Mouse (Mus musculus) hindbrain, embryonic 12.5 days (tissue): ENCODE results near the gene Rps7. TPM values are rescaled to one million over a fixed set of nuclear protein-coding genes. Genes with fewer than 3 reads are reported as not detected.

ENCODE experiments used
- ATAC-seq: fragments of 200-750 bp; cut with Nextera tagmentation; 2 replicates; pipeline ENCODE4 v1.8.0; 2017; ENCODE audit warnings: moderate TSS enrichment; ENCODE audit not compliant: low FRiP score
- H3K27ac ChIP-seq: fragments of 300-500 bp; sonication (generic); 2 replicates; pipeline ENCODE4 v1.5.1; 2016; ENCODE audit warnings: mild to moderate bottlenecking
- H3K27me3 ChIP-seq: fragments of 300-500 bp; sonication (generic); 2 replicates; pipeline ENCODE4 v1.6.1; 2016; ENCODE audit warnings: mild to moderate bottlenecking
- H3K36me3 ChIP-seq: fragments of 300-500 bp; sonication (generic); 2 replicates; pipeline ENCODE4 v1.6.1; 2016; ENCODE audit warnings: mild to moderate bottlenecking
- H3K4me1 ChIP-seq: fragments of 300-500 bp; sonication (generic); 2 replicates; pipeline ENCODE4 v1.6.1; 2016
- H3K4me2 ChIP-seq: fragments of 300-500 bp; sonication (generic); replicated peaks from 2 replicates; pipeline ENCODE4 v1.6.1; 2016; ENCODE audit warnings: mild to moderate bottlenecking
- H3K4me3 ChIP-seq: fragments of 300-500 bp; sonication (generic); 2 replicates; pipeline ENCODE4 v1.5.1; 2016; ENCODE audit warnings: mild to moderate bottlenecking
- H3K9ac ChIP-seq: fragments of 300-500 bp; sonication (generic); 2 replicates; pipeline ENCODE4 v1.6.1; 2016; ENCODE audit warnings: mild to moderate bottlenecking, moderate library complexity
- H3K9me3 ChIP-seq: fragments of 300-500 bp; sonication (generic); replicated peaks from 2 replicates; pipeline ENCODE4 v1.6.1; 2016; ENCODE audit warnings: mild to moderate bottlenecking
- WGBS: fragments of 180-500 bp; shearing (Covaris S2); methylation state at CpG from one replicate; pipeline ENCODE4 v1.1.7; 2016; 5-methylcytosine and 5-hydroxymethylcytosine counted together
- polyA plus RNA-seq: library from polyadenylated mRNA; unstranded; fragments of >200 nt; fragmentation: Nextera tagmentation; extraction: Ambion mirVana; gene quantifications from 2 replicates; pipeline ENCODE4 v1.2.1, GENCODE M21; 2016

The Rps7 gene
- polyA plus RNA-seq, 1 experiment from 2014 or later, result 629 TPM

GRCm38 (mm10) chr12:28607546-28608305 lies 28.0 kb downstream of the Rps7 start:
- peak overlapping the region; percentile 38; the same call in 1 of the 2 replicates for H3K9ac ChIP-seq
- H3K27me3 ChIP-seq, result no peaks in the 10 kb centered on the region
- peak; percentile 83 for ATAC-seq
- H3K36me3 ChIP-seq, result no peaks in the 10 kb centered on the region
- H3K27ac ChIP-seq, result peak overlapping the region; percentile 75
- peaks cover 15% of the 10 kb centered on the region for H3K4me1 ChIP-seq
- 42% methylated on average over 17 of the region's 17 CpGs for WGBS
- no peaks in the 10 kb centered on the region for H3K9me3 ChIP-seq
- H3K4me2 ChIP-seq, result peak overlapping the region; percentile 32
- H3K4me3 ChIP-seq, result no peak overlapping the region

DNA sequence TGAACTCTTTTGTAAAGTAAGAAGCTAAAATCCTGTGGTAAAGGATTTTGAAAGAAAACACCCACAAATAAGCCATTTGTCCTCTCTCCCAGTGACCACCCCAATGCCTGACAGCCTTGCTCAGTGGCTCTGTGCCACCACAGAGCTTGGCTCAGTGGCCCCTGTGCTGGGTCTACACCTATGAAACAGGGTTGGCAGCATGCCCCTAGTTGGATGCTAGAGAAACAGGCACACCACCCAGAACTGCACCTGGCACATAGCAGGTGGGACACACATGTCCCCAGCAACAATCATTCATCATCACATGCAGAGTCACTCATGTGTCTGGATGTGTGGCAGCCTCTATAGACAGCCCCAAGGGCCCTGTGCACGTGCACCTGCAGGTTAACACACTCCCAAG lies 32.3 kb downstream of the Rps7 start:
- no peaks in the 10 kb centered on the region for H3K36me3 ChIP-seq
- H3K27me3 ChIP-seq, result no peaks in the 10 kb centered on the region
- H3K9me3 ChIP-seq, result no peaks in the 10 kb centered on the region
- no peak overlapping the region for H3K4me3 ChIP-seq
- peaks cover 23% of the 10 kb centered on the region for H3K4me1 ChIP-seq
- H3K27ac ChIP-seq, result no peak overlapping the region
- whole genome bisulfite sequencing, result 70% methylated on average over 1 of the region's 1 CpGs
- H3K4me2 ChIP-seq, result no peak overlapping the region
- H3K9ac ChIP-seq, result no peak overlapping the region
- no peak for ATAC-seq

DNA sequence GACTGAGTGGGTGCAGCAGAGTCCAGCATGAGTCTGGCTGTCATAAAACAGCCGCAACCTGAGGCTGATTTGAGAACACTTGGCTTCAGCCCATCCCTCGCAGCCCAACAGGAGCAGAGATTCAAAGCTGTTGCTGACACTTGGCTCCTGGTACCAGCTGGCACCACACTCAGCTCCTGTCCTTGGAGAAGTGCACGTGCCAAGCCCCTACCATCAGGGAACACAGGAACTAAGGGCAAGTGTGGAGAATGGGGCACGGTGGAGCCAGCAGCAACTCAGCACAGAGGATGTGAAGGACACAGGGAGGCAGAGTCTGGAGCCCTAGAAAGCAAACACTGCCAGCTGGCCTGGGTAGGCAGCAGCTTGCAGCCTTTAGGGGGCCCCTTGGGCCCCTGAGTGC lies 33.5 kb downstream of the Rps7 start:
- H3K36me3 ChIP-seq, result no peaks in the 10 kb centered on the region
- H3K27ac ChIP-seq, result no peak overlapping the region
- no peaks in the 10 kb centered on the region for H3K27me3 ChIP-seq
- H3K4me3 ChIP-seq, result no peak overlapping the region
- H3K4me2 ChIP-seq, result no peak overlapping the region
- H3K9me3 ChIP-seq, result no peaks in the 10 kb centered on the region
- WGBS, result 23% methylated on average over 4 of the region's 4 CpGs
- no peak for ATAC-seq
- no peak overlapping the region for H3K9ac ChIP-seq
- H3K4me1 ChIP-seq, result peaks cover 12% of the 10 kb centered on the region

DNA sequence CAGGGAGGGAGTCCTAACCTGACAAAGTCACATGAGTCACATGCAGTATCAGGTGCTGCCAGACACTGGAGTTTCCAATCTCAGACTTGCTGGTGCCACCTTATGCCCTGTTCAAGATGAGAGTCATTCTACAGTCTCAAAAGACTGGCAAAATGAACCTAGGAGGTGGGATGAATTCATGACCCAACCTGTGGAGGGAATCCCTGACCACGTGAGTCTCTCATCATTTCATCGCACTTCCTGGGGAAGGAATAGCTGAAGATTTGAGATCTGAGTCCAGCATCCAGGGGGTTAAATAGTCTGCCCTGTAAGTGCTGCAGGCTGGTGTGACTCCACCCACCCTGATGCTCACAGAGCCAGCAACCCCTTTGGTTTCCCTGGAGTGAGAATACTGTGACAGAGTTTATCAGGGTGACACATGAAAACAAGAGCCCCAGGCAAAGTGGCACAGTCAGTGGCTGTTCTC lies 37.2 kb downstream of the Rps7 start:
- no peak for ATAC-seq

GRCm38 (mm10) chr12:28598110-28598509 lies 37.6 kb downstream of the Rps7 start:
- H3K36me3 ChIP-seq, result no peaks in the 10 kb centered on the region
- no peak overlapping the region for H3K9ac ChIP-seq
- no peak for ATAC-seq
- H3K4me3 ChIP-seq, result no peak overlapping the region
- H3K27me3 ChIP-seq, result no peaks in the 10 kb centered on the region
- H3K4me2 ChIP-seq, result no peak overlapping the region
- no peaks in the 10 kb centered on the region for H3K9me3 ChIP-seq
- peaks cover 9% of the 10 kb centered on the region for H3K4me1 ChIP-seq
- WGBS, result 73% methylated on average over 3 of the region's 3 CpGs
- H3K27ac ChIP-seq, result no peak overlapping the region

More for the DNA sequence above, 37.2 kb downstream of the Rps7 start:
- Histone ChIP-seq H3K9me3 (no peaks in the 10 kb centered on the region), H3K4me1 (peaks cover 9% of the 10 kb centered on the region), H3K4me3 (no peak overlapping the region), H3K9ac (no peak overlapping the region), H3K27ac (no peak overlapping the region), H3K4me2 (no peak overlapping the region), H3K36me3 (no peaks in the 10 kb centered on the region), H3K27me3 (no peaks in the 10 kb centered on the region)
- 65% methylated on average over 2 of the region's 2 CpGs for WGBS

GRCm38 (mm10) chr12:28597699-28598098 lies 38.1 kb downstream of the Rps7 start:
- Histone ChIP-seq H3K36me3 (no peaks in the 10 kb centered on the region), H3K27ac (no peak overlapping the region), H3K4me2 (no peak overlapping the region), H3K9me3 (no peaks in the 10 kb centered on the region), H3K4me3 (no peak overlapping the region), H3K27me3 (no peaks in the 10 kb centered on the region), H3K9ac (no peak overlapping the region), H3K4me1 (peaks cover 12% of the 10 kb centered on the region)
- WGBS, result 85% methylated on average over 9 of the region's 9 CpGs
- ATAC-seq, result no peak

GRCm38 (mm10) chr12:28596851-28597250 lies 38.9 kb downstream of the Rps7 start:
- Histone ChIP-seq H3K36me3 (no peaks in the 10 kb centered on the region), H3K27me3 (no peaks in the 10 kb centered on the region), H3K9ac (no peak overlapping the region), H3K4me1 (peaks cover 8% of the 10 kb centered on the region), H3K27ac (no peak overlapping the region), H3K9me3 (no peaks in the 10 kb centered on the region), H3K4me2 (no peak overlapping the region), H3K4me3 (no peak overlapping the region)
- ATAC-seq, result no peak

GRCm38 (mm10) chr12:28590428-28590827 lies 45.3 kb downstream of the Rps7 start:
- Histone ChIP-seq H3K9ac (no peak overlapping the region), H3K36me3 (no peaks in the 10 kb centered on the region), H3K9me3 (no peaks in the 10 kb centered on the region), H3K4me1 (peaks cover 29% of the 10 kb centered on the region), H3K4me2 (no peak overlapping the region), H3K27me3 (no peaks in the 10 kb centered on the region), H3K4me3 (no peak overlapping the region), H3K27ac (0 out of 2 replicates have a peak overlapping the region, but pooled peaks have one; percentile 74)
- 56% methylated on average over 13 of the region's 13 CpGs for WGBS
- ATAC-seq, result no peak

- Histone ChIP-seq H3K27ac (peak overlapping the region; percentile 74), H3K36me3 (no peaks in the 10 kb centered on the region), H3K4me3 (peak overlapping the region; percentile 36), H3K4me2 (peak overlapping the region; percentile 58), H3K9me3 (no peaks in the 10 kb centered on the region), H3K9ac (peak overlapping the region; percentile 42; the same call in 1 of the 2 replicates), H3K27me3 (no peaks in the 10 kb centered on the region), H3K4me1 (peaks cover 29% of the 10 kb centered on the region)
- ATAC-seq, result peak; percentile 94
- WGBS, result 9% methylated on average over 24 of the region's 24 CpGs
Measured at GRCm38 (mm10) chr12:28589090-28589868, 46.5 kb downstream of the Rps7 start.

GRCm38 (mm10) chr12:28587949-28588348 lies 47.8 kb downstream of the Rps7 start:
- no peaks in the 10 kb centered on the region for H3K9me3 ChIP-seq
- no peak overlapping the region for H3K9ac ChIP-seq
- no peaks in the 10 kb centered on the region for H3K27me3 ChIP-seq
- no peak overlapping the region for H3K4me3 ChIP-seq
- H3K4me2 ChIP-seq, result no peak overlapping the region
- H3K27ac ChIP-seq, result peak overlapping the region; percentile 46
- peaks cover 27% of the 10 kb centered on the region for H3K4me1 ChIP-seq
- H3K36me3 ChIP-seq, result no peaks in the 10 kb centered on the region
- WGBS, result 65% methylated on average over 6 of the region's 6 CpGs
- ATAC-seq, result no peak

- Histone ChIP-seq H3K4me1 (peaks cover 14% of the 10 kb centered on the region), H3K36me3 (no peaks in the 10 kb centered on the region), H3K9me3 (no peaks in the 10 kb centered on the region), H3K27me3 (no peaks in the 10 kb centered on the region), H3K4me3 (no peak overlapping the region), H3K27ac (no peak overlapping the region), H3K4me2 (no peak overlapping the region), H3K9ac (no peak overlapping the region)
- no peak for ATAC-seq
- WGBS, result 51% methylated on average over 2 of the region's 3 CpGs
Measured at GRCm38 (mm10) chr12:28584036-28584435, 51.7 kb downstream of the Rps7 start.

GRCm38 (mm10) chr12:28582423-28582822 lies 53.3 kb downstream of the Rps7 start, which contains the start of gene Allc:
Allc (minus strand) TSS chr12:28582523.
- H3K36me3 ChIP-seq, result no peaks in the 10 kb centered on the region
- H3K4me3 ChIP-seq, result no peak within 1 kb of the TSS
- no peaks in the 10 kb centered on the region for H3K27me3 ChIP-seq
- ATAC-seq, result no peak
- H3K9me3 ChIP-seq, result no peaks in the 10 kb centered on the region
- no peak within 1 kb of the TSS for H3K4me2 ChIP-seq
- WGBS, result 88% methylated on average over 8 of the region's 8 CpGs
- H3K27ac ChIP-seq, result no peak within 1 kb of the TSS
- no peak within 1 kb of the TSS for H3K9ac ChIP-seq
- H3K4me1 ChIP-seq, result no peaks in the 10 kb centered on the region
